Mouse (Mus musculus): Measurements from ENCODE around the gene Bmf.

DNA sequence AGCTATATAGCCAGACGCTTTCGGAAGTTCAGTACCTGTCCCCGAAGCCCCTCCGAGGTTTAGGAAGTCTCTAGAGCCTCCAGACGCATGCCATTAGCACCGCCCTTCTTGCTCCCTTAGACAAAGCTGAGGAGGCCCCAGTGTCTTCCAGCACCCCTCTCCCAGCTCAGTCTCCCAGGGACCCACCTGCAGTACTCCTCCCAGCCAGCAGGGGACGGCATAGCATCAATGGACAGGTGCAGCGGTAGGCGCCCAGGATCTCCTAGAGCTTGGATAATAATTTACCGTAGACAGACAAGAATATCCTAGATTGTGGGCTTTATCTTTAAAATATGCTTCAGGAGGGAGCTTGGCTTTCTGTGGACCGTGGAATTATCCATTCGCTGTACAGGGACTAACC, 62.6 kb downstream of the Bmf start:
- TF ChIP-seq CTCF (IDR thresholded peaks at IDR 0.05): no peak; the same call in 1 of the 2 replicates
- no peak for TF ChIP-seq POLR2A (IDR thresholded peaks at IDR 0.05; ENCODE audit: insufficient read depth, low read depth, low read length)
